Mouse (Mus musculus) ES-Bruce4 (cell line): ENCODE results near the gene 2300002M23Rik.

Source experiments
- CTCF ChIP-seq: IDR thresholded peaks from one replicate; pipeline ENCODE4 v1.8.1; 2011; ENCODE audit warnings: low read depth, low read length
- EP300 ChIP-seq: IDR thresholded peaks from 2 replicates; pipeline ENCODE4 v1.6.1; 2011; ENCODE audit warnings: low read depth, low read length; ENCODE audit not compliant: insufficient read depth
- POLR2A ChIP-seq: IDR thresholded peaks from one replicate; pipeline ENCODE4 v1.8.1; 2011; ENCODE audit warnings: low read length; ENCODE audit not compliant: insufficient read depth

DNA sequence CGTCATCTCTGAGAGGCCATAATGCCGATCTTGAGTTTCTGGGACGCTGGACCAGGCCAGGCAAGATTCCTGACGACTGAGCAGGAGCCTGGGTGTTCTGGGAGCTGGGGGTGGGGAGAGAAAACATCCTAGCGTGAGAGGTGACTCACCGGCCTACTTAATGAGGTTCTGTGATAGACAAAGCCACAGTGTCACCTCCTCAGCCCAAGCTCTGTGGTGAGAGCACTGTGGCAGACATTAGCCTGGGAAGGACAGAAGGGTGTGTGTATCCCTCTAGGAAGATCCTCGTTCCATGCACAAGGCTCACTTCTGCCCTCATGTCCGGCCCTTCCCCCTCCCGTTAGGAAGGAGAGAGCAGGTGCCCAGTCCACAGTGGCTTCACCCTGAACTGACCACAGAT, 9.9 kb upstream of the 2300002M23Rik start:
- TF ChIP-seq CTCF (no peak), EP300 (no peak), POLR2A (no peak)
